In genomic region chr8:73353108-73353793, GRCm38 (mm10) we compare ENCODE assay signal across 9 mouse cellular contexts. TPM values are rescaled to one million over a fixed set of nuclear protein-coding genes. Genes with fewer than 3 reads are reported as not detected.
DNase-seq lines count a peak whose midpoint lies in the region; ATAC-seq lines count a peak whose summit lies in the region.
"Had no signal": no experiment of that assay in that cellular context is flagged by ENCODE, and none has a peak within 500 bp of the region (broad histone marks: within the 10 kb centered on the region; RNA-seq: fewer than 3 reads in every experiment).

Large1 (minus strand) TSS chr8:73353540.

- H3K36me3 ChIP-seq in heart, embryonic 12.5 days, result no peaks in the 10 kb centered on the region
- H3K36me3 ChIP-seq in kidney, embryonic 16.5 days (ENCODE audit: insufficient read depth, low read length), result no peaks in the 10 kb centered on the region

- peak within 1 kb of the TSS; percentile 95 for H3K9ac ChIP-seq in heart, embryonic 12.5 days
- peak within 1 kb of the TSS; percentile 93 for H3K9ac ChIP-seq in kidney, embryonic 16.5 days (replicated peaks; ENCODE audit: low read length)

- peak within 1 kb of the TSS; percentile 42 for H3K27ac ChIP-seq in brown adipose tissue, adult 24 weeks (replicated peaks; ENCODE audit: low read depth, low read length)
- peak within 1 kb of the TSS; percentile 88 for H3K27ac ChIP-seq in heart, embryonic 12.5 days (ENCODE audit: poor library complexity, severe bottlenecking)
- H3K27ac ChIP-seq in kidney, embryonic 16.5 days (ENCODE audit: low read length), result peak within 1 kb of the TSS; percentile 90

- H3K4me1 ChIP-seq in brown adipose tissue, adult 24 weeks (ENCODE audit: control insufficient read depth, insufficient read depth, insufficient read length, low read length), result peaks cover 9% of the 10 kb centered on the region; the same call in 1 of the 2 replicates
- H3K4me1 ChIP-seq in heart, embryonic 12.5 days (replicated peaks), result peaks cover 18% of the 10 kb centered on the region
- peaks cover 12% of the 10 kb centered on the region for H3K4me1 ChIP-seq in kidney, embryonic 16.5 days (ENCODE audit: insufficient read depth, low read length)

- H3K4me3 ChIP-seq in brown adipose tissue, adult 24 weeks (ENCODE audit: insufficient read depth, low read depth, low read length), result peak within 1 kb of the TSS; percentile 76
- peak within 1 kb of the TSS; percentile 94 for H3K4me3 ChIP-seq in heart, embryonic 12.5 days
- peak within 1 kb of the TSS; percentile 88 for H3K4me3 ChIP-seq in kidney, embryonic 16.5 days (ENCODE audit: low read length)

- peak within 1 kb of the TSS; percentile 82 for H3K4me2 ChIP-seq in heart, embryonic 12.5 days
- H3K4me2 ChIP-seq in kidney, embryonic 16.5 days (replicated peaks; ENCODE audit: low read depth, low read length), result peak within 1 kb of the TSS; percentile 92

- peak; percentile 76 to 78 for DNase-seq in B cell, adult 2 months
- peak; percentile 63 for DNase-seq in fat pad, adult 2 months (ENCODE audit: extremely low read depth, low read depth, low spot score)
- peak; percentile 89 for DNase-seq in liver
- DNase-seq in monocyte, adult 2 months (ENCODE audit: low read depth in 1 of 2, low spot score in 2 of 2), result peak; percentile 70 to 87
- DNase-seq in spleen, postnatal 14 days (ENCODE audit: low spot score in 2 of 2), result peak; percentile 58 to 66

- H3K27me3 ChIP-seq in heart, embryonic 12.5 days (replicated peaks), result no peaks in the 10 kb centered on the region
- H3K27me3 ChIP-seq in kidney, embryonic 16.5 days (ENCODE audit: insufficient read depth, low read length), result no peaks in the 10 kb centered on the region
- H3K27me3 ChIP-seq: CH12.LX had no signal

- under 1% methylated on average over 71 of the region's 84 CpGs for WGBS in heart, embryonic 12.5 days
- under 1% methylated on average over 73 of the region's 84 CpGs for WGBS in kidney, embryonic 16.5 days

- no peaks in the 10 kb centered on the region for H3K9me3 ChIP-seq in heart, embryonic 12.5 days (replicated peaks)
- H3K9me3 ChIP-seq in kidney, embryonic 16.5 days (ENCODE audit: low read length), result no peaks in the 10 kb centered on the region

- ATAC-seq in heart, embryonic 12.5 days (ENCODE audit: insufficient number of reproducible peaks, low FRiP score), result peak; percentile 99
- ATAC-seq in kidney, embryonic 16.5 days (ENCODE audit: low FRiP score, low TSS enrichment), result peak; percentile 99

RNA-seq across cellular contexts. Expression of gene Large1, which starts in this region (rescaled TPM):
- polyA plus RNA-seq in brown adipose tissue, adult 24 weeks (2012; ENCODE audit: insufficient read depth, insufficient read length, missing spikeins), result 7.5 and 9.1 TPM in 2 replicates
- 8.2 and 8.7 TPM in 2 replicates for polyA plus RNA-seq in heart, embryonic 12.5 days (2016; fragmentation: Nextera tagmentation; extraction: Ambion mirVana)
- 5.0 and 6.2 TPM in 2 replicates for polyA plus RNA-seq in kidney, embryonic 16.5 days (2015; fragmentation: Nextera tagmentation; extraction: Ambion mirVana)

Comparison
In these comparisons a context has a peak if more than half of its experiments do, and no peak if none do; other contexts are left out.
1. Peak in every context shown above with its lines: DNase-seq, ATAC-seq, H3K4me3 ChIP-seq and H3K27ac ChIP-seq.